Mouse (Mus musculus) heart, embryonic 11.5 days (tissue): ENCODE measurements at regions not wholly inside any gene's neighbourhood (a gene's known extent, or its start where the extent isn't known, plus 50 kb on each side); places are given as distances from the start of the nearest gene placed in this dataset.

Experiments used
- ATAC-seq: fragments of 200-750 bp; cut with Nextera tagmentation; replicated peaks from 2 replicates; pipeline ENCODE4 v1.8.0; 2017; ENCODE audit warnings: moderate library complexity; ENCODE audit not compliant: insufficient number of reproducible peaks, low FRiP score, low TSS enrichment
- H3K27ac ChIP-seq: fragments of 300-500 bp; sonication (generic); 2 replicates; pipeline ENCODE4 v1.5.1; 2014; ENCODE audit warnings: mild to moderate bottlenecking, low read depth, low read length
- H3K27me3 ChIP-seq: fragments of 300-500 bp; sonication (generic); 2 replicates; pipeline ENCODE4 v1.6.1; 2014; ENCODE audit warnings: mild to moderate bottlenecking, low read length, mixed read lengths; ENCODE audit not compliant: control insufficient read depth, insufficient read depth
- H3K36me3 ChIP-seq: fragments of 300-500 bp; sonication (generic); 2 replicates; pipeline ENCODE4 v1.6.1; 2014; ENCODE audit warnings: mild to moderate bottlenecking, low read length, moderate library complexity, mixed read lengths; ENCODE audit not compliant: control insufficient read depth, insufficient read depth
- H3K4me1 ChIP-seq: fragments of 300-500 bp; sonication (generic); 2 replicates; pipeline ENCODE4 v1.6.1; 2014; ENCODE audit warnings: low read length; ENCODE audit not compliant: control insufficient read depth, insufficient read depth
- H3K4me2 ChIP-seq: fragments of 300-500 bp; sonication (generic); 2 replicates; pipeline ENCODE4 v1.6.1; 2014; ENCODE audit warnings: mild to moderate bottlenecking, moderate library complexity
- H3K4me3 ChIP-seq: fragments of 300-500 bp; sonication (generic); 2 replicates; pipeline ENCODE4 v1.5.1; 2014; ENCODE audit warnings: low read depth, low read length
- H3K9ac ChIP-seq: fragments of 300-500 bp; sonication (generic); 2 replicates; pipeline ENCODE4 v1.6.1; 2014; ENCODE audit warnings: mild to moderate bottlenecking, low read depth, low read length, moderate library complexity
- H3K9me3 ChIP-seq: fragments of 300-500 bp; sonication (generic); replicated peaks from 2 replicates; pipeline ENCODE4 v1.6.1; 2016; ENCODE audit warnings: low read length; ENCODE audit not compliant: control insufficient read depth
- WGBS: fragments of 180-500 bp; shearing (Covaris S2); extraction: QIAGEN DNeasy Blood & Tissue Kit; methylation state at CpG from one replicate; pipeline ENCODE4 v1.1.7; 2014; ENCODE audit not compliant: insufficient replicate concordance; 5-methylcytosine and 5-hydroxymethylcytosine counted together

DNA sequence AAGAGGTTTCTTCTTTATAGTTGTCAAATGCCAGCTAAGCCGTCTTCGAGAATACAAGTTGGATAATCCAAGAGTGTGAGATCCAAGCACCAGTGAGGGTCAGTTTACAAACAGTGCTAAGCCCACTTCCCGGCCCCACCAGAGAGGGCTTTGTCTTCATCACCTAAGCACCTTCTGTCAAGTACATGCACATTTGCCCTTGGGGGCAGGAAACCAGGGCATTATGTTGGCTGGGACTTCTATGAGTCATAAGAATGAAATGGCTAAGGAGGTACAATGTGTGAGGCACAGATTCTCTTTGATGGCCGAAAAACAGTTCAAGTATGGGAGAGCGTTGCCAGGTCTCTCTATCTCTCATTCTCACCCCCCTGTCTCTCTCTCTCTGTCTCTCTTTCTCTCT, 387.1 kb downstream of the Nedd1 start:
- Histone ChIP-seq H3K27ac (no peak overlapping the region), H3K36me3 (no peaks in the 10 kb centered on the region)
- WGBS, result 78% methylated on average over 5 of the region's 5 CpGs

GRCm38 (mm10) chr10:92333869-92334268, 388.4 kb downstream of the Nedd1 start:
- no peaks in the 10 kb centered on the region for H3K27me3 ChIP-seq
- no peaks in the 10 kb centered on the region for H3K36me3 ChIP-seq
- no peak overlapping the region for H3K4me2 ChIP-seq
- ATAC-seq, result no peak
- H3K4me3 ChIP-seq, result no peak overlapping the region
- H3K9ac ChIP-seq, result no peak overlapping the region
- no peaks in the 10 kb centered on the region for H3K9me3 ChIP-seq
- peaks cover 9% of the 10 kb centered on the region for H3K4me1 ChIP-seq
- no peak overlapping the region for H3K27ac ChIP-seq
- WGBS, result 37% methylated on average over 6 of the region's 6 CpGs

More for the DNA sequence above, 387.1 kb downstream of the Nedd1 start:
- Histone ChIP-seq H3K4me1 (peaks cover 9% of the 10 kb centered on the region), H3K27me3 (no peaks in the 10 kb centered on the region), H3K9me3 (no peaks in the 10 kb centered on the region), H3K4me3 (no peak overlapping the region), H3K9ac (no peak overlapping the region), H3K4me2 (no peak overlapping the region)
- no peak for ATAC-seq

- ATAC-seq, result no peak
- WGBS, result 12% methylated on average over 3 of the region's 3 CpGs
- Histone ChIP-seq H3K27me3 (no peaks in the 10 kb centered on the region), H3K36me3 (no peaks in the 10 kb centered on the region), H3K9ac (no peak overlapping the region), H3K4me1 (peaks cover 9% of the 10 kb centered on the region), H3K9me3 (no peaks in the 10 kb centered on the region), H3K27ac (no peak overlapping the region), H3K4me2 (no peak overlapping the region), H3K4me3 (no peak overlapping the region)
Observed at GRCm38 (mm10) chr10:92333042-92333774, 389.0 kb downstream of the Nedd1 start.

DNA sequence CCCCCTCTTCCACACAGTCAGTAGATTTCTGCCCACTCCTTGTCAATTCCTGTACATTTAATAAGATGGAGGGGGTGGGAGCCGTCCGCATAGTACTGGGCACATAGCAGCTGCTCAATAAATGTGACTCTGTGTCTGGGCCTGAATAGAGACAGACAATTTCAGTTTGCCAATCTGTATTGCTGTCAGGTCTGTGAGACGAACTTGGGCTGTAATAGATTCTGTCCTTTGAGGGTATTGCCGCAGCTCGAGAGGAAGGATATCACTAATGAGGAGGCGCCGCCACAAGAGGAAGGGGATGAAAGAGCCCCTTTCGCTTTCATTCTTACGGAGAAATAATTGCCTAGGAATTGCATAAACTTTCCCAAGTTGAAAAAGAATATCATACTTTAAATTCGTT, 392.1 kb downstream of the Nedd1 start:
- Histone ChIP-seq H3K4me1 (peaks cover 9% of the 10 kb centered on the region), H3K9me3 (no peaks in the 10 kb centered on the region), H3K27me3 (no peaks in the 10 kb centered on the region), H3K27ac (no peak overlapping the region), H3K4me3 (no peak overlapping the region), H3K9ac (no peak overlapping the region), H3K36me3 (no peaks in the 10 kb centered on the region), H3K4me2 (no peak overlapping the region)
- ATAC-seq, result no peak
- whole genome bisulfite sequencing, result 81% methylated on average over 10 of the region's 10 CpGs

DNA sequence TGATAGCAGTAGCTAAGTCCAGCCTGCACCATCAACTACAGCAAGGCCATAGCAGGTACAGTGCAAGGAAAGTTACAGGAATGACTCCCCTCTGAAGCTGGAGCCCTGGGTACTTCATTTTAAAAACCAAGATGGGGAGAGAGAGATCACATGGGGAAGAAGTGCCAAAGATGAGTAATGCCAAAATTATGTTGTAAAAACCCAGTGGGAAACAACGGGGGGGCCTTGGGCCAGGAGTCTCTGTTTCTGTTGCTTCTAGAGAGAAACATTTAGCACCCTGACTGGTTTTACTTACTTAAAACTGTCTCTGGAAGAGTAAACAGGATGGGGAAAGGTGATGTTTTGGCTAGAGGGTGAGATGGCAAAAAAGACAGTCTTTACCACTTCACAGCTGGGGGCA, 392.6 kb downstream of the Nedd1 start:
- no peaks in the 10 kb centered on the region for H3K36me3 ChIP-seq
- H3K9ac ChIP-seq, result no peak overlapping the region
- no peak overlapping the region for H3K4me3 ChIP-seq
- no peak for ATAC-seq
- H3K9me3 ChIP-seq, result no peaks in the 10 kb centered on the region
- 65% methylated on average over 1 of the region's 1 CpGs for WGBS
- H3K27me3 ChIP-seq, result no peaks in the 10 kb centered on the region
- peaks cover 9% of the 10 kb centered on the region for H3K4me1 ChIP-seq
- no peak overlapping the region for H3K4me2 ChIP-seq
- H3K27ac ChIP-seq, result no peak overlapping the region

DNA sequence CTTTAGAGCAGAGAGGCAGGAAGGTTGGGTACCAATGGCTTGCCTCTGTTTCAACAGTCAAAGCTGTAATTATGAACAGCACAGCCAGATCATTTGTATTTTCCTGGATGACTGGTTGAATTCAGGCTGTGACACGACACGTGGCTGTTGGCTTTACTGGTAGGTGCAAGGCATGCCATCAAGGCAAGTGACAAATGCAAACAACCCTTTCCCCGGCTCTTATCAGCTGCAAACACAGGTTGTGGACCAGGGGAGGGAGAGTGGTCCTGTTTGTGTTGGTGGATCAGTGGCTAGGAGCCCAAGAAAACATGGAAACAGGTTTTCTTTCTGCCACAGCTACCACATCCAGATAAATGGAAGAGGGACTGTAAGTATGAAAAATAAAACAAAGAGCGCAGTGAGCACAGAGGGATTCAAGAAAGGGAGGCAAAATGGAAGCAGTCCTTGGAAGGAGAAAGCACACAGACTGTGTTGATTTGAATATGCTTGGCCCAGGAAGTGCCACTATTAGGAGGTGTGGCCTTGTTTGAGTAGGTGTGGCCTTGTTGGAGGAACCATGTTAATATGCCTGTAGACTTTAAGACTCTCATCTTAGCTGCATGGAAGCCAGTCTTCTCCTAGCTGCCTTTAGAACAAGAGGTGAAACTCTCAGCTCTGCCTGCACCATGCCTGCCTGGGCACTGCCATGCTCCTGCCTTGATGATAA, 396.8 kb downstream of the Nedd1 start:
- no peak overlapping the region for H3K4me2 ChIP-seq
- ATAC-seq, result no peak
- no peak overlapping the region for H3K4me3 ChIP-seq
- H3K27me3 ChIP-seq, result no peaks in the 10 kb centered on the region
- no peaks in the 10 kb centered on the region for H3K4me1 ChIP-seq
- no peak overlapping the region for H3K9ac ChIP-seq
- WGBS, result 44% methylated on average over 4 of the region's 4 CpGs
- no peak overlapping the region for H3K27ac ChIP-seq
- no peaks in the 10 kb centered on the region for H3K36me3 ChIP-seq
- H3K9me3 ChIP-seq, result no peaks in the 10 kb centered on the region

DNA sequence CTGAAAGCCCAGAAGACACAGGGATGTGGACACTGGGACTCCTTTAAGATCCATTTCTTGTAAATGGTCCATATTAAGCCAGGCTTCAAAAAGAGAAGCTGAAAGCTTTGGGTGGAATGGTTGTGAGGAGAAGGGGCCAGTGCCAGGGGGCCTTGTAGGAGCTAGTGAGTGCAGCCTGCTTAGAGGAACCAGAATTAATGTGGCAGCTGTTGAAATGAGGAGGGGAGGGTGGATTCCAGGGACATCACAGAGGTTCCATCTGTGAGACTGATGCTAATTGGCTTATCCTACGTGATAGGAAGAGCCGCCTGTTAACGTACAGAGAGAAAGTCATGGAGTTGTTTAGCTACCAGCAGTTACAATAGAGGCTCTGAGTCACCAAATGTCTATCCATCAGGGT, 407.6 kb downstream of the Nedd1 start:
- H3K36me3 ChIP-seq, result no peaks in the 10 kb centered on the region
- no peaks in the 10 kb centered on the region for H3K9me3 ChIP-seq
- H3K9ac ChIP-seq, result no peak overlapping the region
- WGBS, result 38% methylated on average over 3 of the region's 3 CpGs
- no peak overlapping the region for H3K4me3 ChIP-seq
- no peaks in the 10 kb centered on the region for H3K4me1 ChIP-seq
- H3K27ac ChIP-seq, result no peak overlapping the region
- no peak overlapping the region for H3K4me2 ChIP-seq
- no peaks in the 10 kb centered on the region for H3K27me3 ChIP-seq
- ATAC-seq, result no peak

DNA sequence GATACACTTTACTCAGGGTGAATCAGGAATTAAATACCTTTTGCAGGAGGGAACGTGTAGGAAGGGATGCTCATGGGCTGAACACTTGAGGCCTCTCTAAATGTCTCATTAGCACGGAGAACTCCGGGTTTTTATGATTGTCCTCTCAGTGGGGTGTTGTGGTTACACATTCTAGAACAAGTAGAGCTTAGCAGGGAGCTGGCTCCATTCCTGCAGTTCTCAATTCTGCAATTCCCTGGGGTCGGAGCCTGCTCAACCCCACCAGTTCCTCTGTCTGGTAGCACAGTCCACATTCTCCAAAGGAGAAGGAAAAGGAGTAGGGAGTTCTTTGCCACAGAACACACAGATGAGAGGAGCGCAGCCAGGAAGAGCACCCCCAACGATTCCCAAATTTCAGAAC, 409.9 kb downstream of the Nedd1 start:
- no peak for ATAC-seq
- Histone ChIP-seq H3K27me3 (no peaks in the 10 kb centered on the region), H3K4me3 (no peak overlapping the region), H3K9me3 (no peaks in the 10 kb centered on the region), H3K9ac (no peak overlapping the region), H3K4me2 (no peak overlapping the region), H3K4me1 (no peaks in the 10 kb centered on the region), H3K36me3 (no peaks in the 10 kb centered on the region), H3K27ac (no peak overlapping the region)
- 76% methylated on average over 6 of the region's 6 CpGs for WGBS

- no peak for ATAC-seq
- 85% methylated on average over 3 of the region's 3 CpGs for WGBS
- no peak overlapping the region for H3K9ac ChIP-seq
Observed at GRCm38 (mm10) chr10:92308643-92309042, 413.6 kb downstream of the Nedd1 start.

More at GRCm38 (mm10) chr10:92308643-92309042, 413.6 kb downstream of the Nedd1 start:
- no peaks in the 10 kb centered on the region for H3K27me3 ChIP-seq
- no peak overlapping the region for H3K27ac ChIP-seq
- H3K36me3 ChIP-seq, result no peaks in the 10 kb centered on the region
- no peak overlapping the region for H3K4me3 ChIP-seq
- no peaks in the 10 kb centered on the region for H3K9me3 ChIP-seq
- H3K4me2 ChIP-seq, result no peak overlapping the region
- H3K4me1 ChIP-seq, result no peaks in the 10 kb centered on the region
